In the genomic region with DNA sequence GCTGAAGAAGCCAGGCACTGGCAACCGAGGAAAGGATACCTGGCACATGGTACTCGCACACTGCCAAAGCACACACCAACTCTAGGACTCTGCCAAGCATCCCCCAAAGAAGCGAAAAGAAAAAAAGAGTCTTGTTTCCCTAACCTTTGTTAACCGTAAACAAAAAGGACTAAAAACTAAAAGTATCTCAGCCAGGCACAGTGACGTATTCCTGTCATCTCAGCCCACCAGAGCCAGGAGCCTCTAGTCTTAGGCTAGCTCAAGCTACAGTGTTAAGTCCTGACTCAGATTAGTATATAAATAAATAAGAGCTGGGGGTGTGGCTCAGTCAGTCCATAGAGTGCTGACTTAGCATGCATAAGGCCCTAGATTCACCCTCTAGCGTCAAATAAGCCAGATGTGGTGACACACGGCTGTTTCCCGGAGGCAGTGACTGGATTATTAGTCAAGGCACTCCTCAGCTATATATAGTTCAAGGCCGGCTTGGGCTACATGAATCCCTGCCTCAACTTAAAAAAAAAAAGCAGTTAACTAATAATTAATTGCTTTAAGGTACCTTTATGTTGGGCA, we compare ENCODE assay signal across 20 mouse cellular contexts.
DNase-seq lines count a peak whose midpoint lies in the region; ATAC-seq lines count a peak whose summit lies in the region.
"Had no signal": no experiment of that assay in that cellular context is flagged by ENCODE, and none has a peak within 500 bp of the region (broad histone marks: within the 10 kb centered on the region; RNA-seq: fewer than 3 reads in every experiment).

No protein-coding gene starts in this region.

- H3K27ac ChIP-seq in hindbrain, embryonic 13.5 days = no peak overlapping the region
- no peak overlapping the region for H3K27ac ChIP-seq in hindbrain, embryonic 12.5 days
- H3K27ac ChIP-seq in midbrain, embryonic 13.5 days = no peak overlapping the region
- H3K27ac ChIP-seq in midbrain, embryonic 14.5 days (replicated peaks; ENCODE audit: low read depth, low read length) = no peak overlapping the region; the same call in 1 of the 2 replicates
- H3K27ac ChIP-seq in neural tube, embryonic 15.5 days (replicated peaks) = no peak overlapping the region
- H3K27ac ChIP-seq: heart, adult 2 months; kidney, embryonic 15.5 days; left cerebral cortex, adult 2 months; limb, embryonic 15.5 days; liver, embryonic 14.5 days; stomach, embryonic 15.5 days had no signal

- H3K4me1 ChIP-seq in hindbrain, embryonic 13.5 days (replicated peaks) = peaks cover 25% of the 10 kb centered on the region
- H3K4me1 ChIP-seq in hindbrain, embryonic 12.5 days = peaks cover 20% of the 10 kb centered on the region
- peaks cover 26% of the 10 kb centered on the region for H3K4me1 ChIP-seq in midbrain, embryonic 13.5 days (replicated peaks)
- H3K4me1 ChIP-seq in midbrain, embryonic 14.5 days (ENCODE audit: control insufficient read depth, insufficient read depth, low read length) = peaks cover 13% of the 10 kb centered on the region; the same call in 1 of the 2 replicates
- H3K4me1 ChIP-seq in neural tube, embryonic 15.5 days = peaks cover 18% of the 10 kb centered on the region
- H3K4me1 ChIP-seq: limb, embryonic 15.5 days; stomach, embryonic 15.5 days had no signal

- no peak overlapping the region for H3K4me3 ChIP-seq in hindbrain, embryonic 13.5 days
- no peak overlapping the region for H3K4me3 ChIP-seq in hindbrain, embryonic 12.5 days
- H3K4me3 ChIP-seq in midbrain, embryonic 13.5 days (replicated peaks) = no peak overlapping the region
- H3K4me3 ChIP-seq in midbrain, embryonic 14.5 days (replicated peaks; ENCODE audit: low read depth, low read length) = no peak overlapping the region
- H3K4me3 ChIP-seq in neural tube, embryonic 15.5 days (replicated peaks) = no peak overlapping the region
- H3K4me3 ChIP-seq: heart, adult 2 months; kidney, embryonic 15.5 days; left cerebral cortex, adult 2 months; limb, embryonic 15.5 days; stomach, embryonic 15.5 days had no signal

- H3K27me3 ChIP-seq in hindbrain, embryonic 13.5 days = no peaks in the 10 kb centered on the region
- H3K27me3 ChIP-seq in hindbrain, embryonic 12.5 days = no peaks in the 10 kb centered on the region
- H3K27me3 ChIP-seq in midbrain, embryonic 13.5 days = no peaks in the 10 kb centered on the region
- no peaks in the 10 kb centered on the region for H3K27me3 ChIP-seq in midbrain, embryonic 14.5 days (ENCODE audit: control insufficient read depth, insufficient read depth, low read length)
- H3K27me3 ChIP-seq in neural tube, embryonic 15.5 days (replicated peaks) = no peaks in the 10 kb centered on the region
- H3K27me3 ChIP-seq: kidney, embryonic 15.5 days; limb, embryonic 15.5 days; stomach, embryonic 15.5 days had no signal

- no peaks in the 10 kb centered on the region for H3K36me3 ChIP-seq in hindbrain, embryonic 13.5 days
- H3K36me3 ChIP-seq in hindbrain, embryonic 12.5 days = no peaks in the 10 kb centered on the region
- H3K36me3 ChIP-seq in midbrain, embryonic 13.5 days = no peaks in the 10 kb centered on the region
- H3K36me3 ChIP-seq in midbrain, embryonic 14.5 days (ENCODE audit: control insufficient read depth, insufficient read depth, low read length) = no peaks in the 10 kb centered on the region
- no peaks in the 10 kb centered on the region for H3K36me3 ChIP-seq in neural tube, embryonic 15.5 days
- H3K36me3 ChIP-seq: kidney, embryonic 15.5 days; limb, embryonic 15.5 days; stomach, embryonic 15.5 days had no signal

- no peak overlapping the region for H3K9ac ChIP-seq in hindbrain, embryonic 13.5 days
- H3K9ac ChIP-seq in hindbrain, embryonic 12.5 days = no peak overlapping the region
- H3K9ac ChIP-seq in midbrain, embryonic 13.5 days (replicated peaks) = no peak overlapping the region
- H3K9ac ChIP-seq in midbrain, embryonic 14.5 days (replicated peaks; ENCODE audit: low read length) = no peak overlapping the region
- no peak overlapping the region for H3K9ac ChIP-seq in neural tube, embryonic 15.5 days (replicated peaks)
- H3K9ac ChIP-seq: kidney, embryonic 15.5 days; limb, embryonic 15.5 days; liver, embryonic 14.5 days; lung, embryonic 14.5 days; stomach, embryonic 15.5 days had no signal

- ATAC-seq in hindbrain, embryonic 13.5 days (ENCODE audit: low FRiP score) = peak; percentile 22; the same call in 1 of the 2 replicates
- no peak for ATAC-seq in hindbrain, embryonic 12.5 days (ENCODE audit: low FRiP score)
- ATAC-seq in midbrain, embryonic 13.5 days = 0 out of 2 replicates have a peak, but pooled peaks have one; percentile 31
- no peak for ATAC-seq in midbrain, embryonic 14.5 days (ENCODE audit: low FRiP score, low TSS enrichment)
- ATAC-seq in neural tube, embryonic 15.5 days (ENCODE audit: low FRiP score) = 0 out of 2 replicates have a peak, but pooled peaks have one; percentile 11
- ATAC-seq: intestine, postnatal 0 days had no signal

- WGBS in hindbrain, embryonic 13.5 days = 72% methylated on average over 9 of the region's 9 CpGs
- WGBS in hindbrain, embryonic 12.5 days = 80% methylated on average over 9 of the region's 9 CpGs
- WGBS in midbrain, embryonic 13.5 days = 78% methylated on average over 9 of the region's 9 CpGs
- 76% methylated on average over 9 of the region's 9 CpGs for WGBS in midbrain, embryonic 14.5 days
- 70% methylated on average over 9 of the region's 9 CpGs for WGBS in neural tube, embryonic 15.5 days

- no peak for DNase-seq in midbrain, embryonic 14.5 days
- peak; percentile 45 for DNase-seq in NIH3T3 (ENCODE audit: low read depth)
- no peak for DNase-seq in spleen, adult 12 weeks (ENCODE audit: low spot score)
- DNase-seq: adrenal gland, postnatal 36 days; cerebellum, adult 11 months; gastrocnemius, postnatal 25 days; heart, adult 2 months; lung, embryonic 14.5 days; right cerebral cortex, postnatal 4 days; thymus, postnatal 36 days had no signal

- H3K4me2 ChIP-seq in hindbrain, embryonic 13.5 days = no peak overlapping the region
- H3K4me2 ChIP-seq in hindbrain, embryonic 12.5 days (replicated peaks) = no peak overlapping the region
- no peak overlapping the region for H3K4me2 ChIP-seq in midbrain, embryonic 13.5 days (replicated peaks)
- H3K4me2 ChIP-seq in midbrain, embryonic 14.5 days (ENCODE audit: low read length) = no peak overlapping the region
- H3K4me2 ChIP-seq in neural tube, embryonic 15.5 days = no peak overlapping the region
- H3K4me2 ChIP-seq: kidney, embryonic 15.5 days; limb, embryonic 15.5 days; lung, embryonic 14.5 days; stomach, embryonic 15.5 days had no signal

- no peaks in the 10 kb centered on the region for H3K9me3 ChIP-seq in hindbrain, embryonic 13.5 days
- no peaks in the 10 kb centered on the region for H3K9me3 ChIP-seq in hindbrain, embryonic 12.5 days (replicated peaks)
- no peaks in the 10 kb centered on the region for H3K9me3 ChIP-seq in midbrain, embryonic 13.5 days
- H3K9me3 ChIP-seq in midbrain, embryonic 14.5 days (ENCODE audit: control insufficient read depth, low read length) = no peaks in the 10 kb centered on the region
- H3K9me3 ChIP-seq in neural tube, embryonic 15.5 days (replicated peaks) = no peaks in the 10 kb centered on the region
- H3K9me3 ChIP-seq: kidney, embryonic 15.5 days; limb, embryonic 15.5 days; stomach, embryonic 15.5 days had no signal

Comparison
In these comparisons a context has a peak if more than half of its experiments do, and no peak if none do; other contexts are left out.
1. ATAC-seq: peak in hindbrain, embryonic 13.5 days (single experiment), midbrain, embryonic 13.5 days (single experiment) and neural tube, embryonic 15.5 days (single experiment); none in hindbrain, embryonic 12.5 days (single experiment) and midbrain, embryonic 14.5 days (single experiment).